Mouse (Mus musculus) heart, postnatal 0 days (tissue): Measurements from ENCODE around the gene Zfhx3.

Experiments
- CTCF ChIP-seq: IDR thresholded peaks from 2 replicates; pipeline ENCODE4 v1.5.1; 2016; ENCODE audit warnings: antibody characterized with exemption, control low read depth, low read depth
- EP300 ChIP-seq: IDR thresholded peaks from 2 replicates; pipeline ENCODE4 v1.6.1; 2016; ENCODE audit warnings: antibody characterized with exemption, low read depth

- TF ChIP-seq CTCF (no peak), EP300 (no peak)
These were observed 818.3 kb downstream of the Zfhx3 start for GRCm38 (mm10) chr8:108760745-108761144.
